Mouse (Mus musculus) frontal cortex, adult 2 months (tissue): ENCODE results near the gene Epp13. TPM values are rescaled to one million over a fixed set of nuclear protein-coding genes. Genes with fewer than 3 reads are reported as not detected.
"Not testable (repeated sequence)": the region's sequence is repeated elsewhere in the genome, so short reads cannot be mapped to it uniquely, and the experiment has no call there.

ENCODE experiments used
- DNase-seq, 2 experiments: peaks; one replicate each; pipeline ENCODE4 v3.0.0; 2022; ENCODE audit warnings: low spot score in 1 of 2; ENCODE audit errors: extremely low spot score in 1 of 2
- polyA plus RNA-seq: library from polyadenylated mRNA; depleted of rRNA; stranded (reverse); fragments of >200 nt; gene quantifications from 2 replicates; pipeline ENCODE4 v1.2.3, GENCODE M21; 2012; rRNA removed

The Epp13 gene
- polyA plus RNA-seq, result not detected in 2 replicates

DNA sequence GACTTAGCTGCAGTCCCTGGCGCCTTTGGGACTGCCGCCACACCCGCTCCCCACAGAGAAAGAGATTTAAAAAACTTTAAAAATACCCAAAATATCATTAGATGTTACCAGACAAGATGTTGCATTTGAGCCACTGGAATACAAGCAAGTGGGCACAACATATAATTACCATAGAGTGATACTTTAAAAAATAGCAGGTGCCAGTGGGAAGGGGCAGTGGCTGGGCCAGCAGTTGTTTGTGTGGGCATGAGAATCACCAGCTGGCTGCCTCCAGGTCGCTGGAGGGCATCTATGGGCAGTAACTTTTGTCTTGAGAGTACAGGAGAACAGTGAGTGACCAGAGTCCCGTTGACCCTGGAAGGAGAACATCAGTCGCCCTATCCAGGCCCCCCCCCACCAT, at the start of gene Epp13:
Epp13 (plus strand) TSS at position 301 of the 400 bp plus-strand sequence.
- DNase-seq, result no peak

DNA sequence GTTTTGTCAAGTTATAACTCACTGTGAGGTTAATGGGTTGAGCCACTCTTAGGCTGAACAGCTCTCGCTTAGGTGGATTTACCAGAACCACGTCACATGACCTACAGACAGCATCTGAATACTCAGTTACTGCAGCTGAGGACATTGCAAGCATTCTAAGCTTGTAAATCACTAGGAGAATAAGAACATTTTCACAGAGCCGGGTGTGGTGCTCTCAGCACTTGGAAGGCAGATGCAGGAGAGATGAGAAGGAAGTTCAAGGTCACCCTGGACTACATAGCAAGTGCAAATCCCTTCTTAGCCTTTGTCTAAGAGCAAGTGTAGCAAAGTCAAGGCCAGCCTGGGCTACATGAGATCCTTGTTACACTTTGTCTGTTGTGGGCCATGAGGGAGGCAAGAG, 48.3 kb upstream of the Epp13 start:
- DNase-seq, result no peak

DNA sequence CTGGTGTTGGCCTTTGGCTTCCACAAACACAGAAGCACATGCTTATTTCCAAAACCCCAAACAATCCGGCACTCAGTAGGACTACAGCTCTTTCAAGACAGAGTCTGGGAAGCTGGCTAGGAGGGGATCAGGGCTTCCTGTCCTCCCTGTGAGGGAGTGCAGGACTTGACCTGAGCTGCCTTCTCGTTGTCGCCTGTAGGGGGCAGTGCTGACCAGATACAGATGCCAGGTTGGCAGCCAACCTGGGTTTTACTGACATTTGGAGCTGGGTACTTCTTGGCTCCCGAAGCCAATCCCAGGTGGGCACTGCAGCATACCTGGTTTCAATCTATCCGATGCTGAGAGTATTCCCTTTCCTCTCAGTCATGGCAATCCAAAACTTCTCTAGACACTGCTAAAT, 39.4 kb upstream of the Epp13 start:
- DNase-seq, result no peak

DNA sequence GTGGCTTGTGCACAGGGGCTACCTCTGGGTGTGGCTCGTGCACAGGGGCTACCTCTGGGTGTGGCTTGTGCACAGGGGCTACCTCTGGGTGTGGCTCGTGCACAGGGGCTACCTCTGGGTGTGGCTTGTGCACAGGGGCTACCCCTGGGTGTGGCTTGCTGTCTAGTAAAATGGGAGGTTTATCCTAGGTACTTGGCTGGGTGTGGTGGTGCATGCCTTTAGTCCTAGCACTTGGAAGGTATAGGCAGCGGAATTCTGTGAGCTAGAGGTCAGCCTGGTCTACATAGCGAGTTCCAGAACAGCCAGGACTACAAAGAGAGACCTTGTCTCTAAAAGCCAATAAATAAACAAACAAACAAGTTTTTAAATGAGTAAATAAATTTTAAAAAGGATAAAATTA, 37.8 kb upstream of the Epp13 start:
- not testable (repeated sequence) for DNase-seq

DNA sequence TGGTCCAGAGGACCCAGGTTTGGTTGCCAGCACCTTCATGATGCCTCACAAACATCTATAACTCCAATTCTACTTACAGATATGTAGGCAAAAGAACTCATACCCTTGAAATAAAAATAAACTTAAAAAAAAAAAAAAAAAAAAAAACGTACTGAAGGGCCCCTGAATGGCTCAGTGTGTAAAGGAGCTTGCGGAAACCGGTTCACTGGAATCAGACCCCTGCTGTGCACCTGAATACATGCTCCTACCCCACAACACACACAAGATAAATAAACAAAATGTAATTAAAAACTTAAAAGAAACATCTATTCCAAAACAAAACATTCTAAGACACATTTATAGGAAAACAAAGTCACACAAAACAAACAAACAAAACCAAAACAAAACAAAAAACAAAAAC, 32.4 kb upstream of the Epp13 start:
- no peak for DNase-seq

DNA sequence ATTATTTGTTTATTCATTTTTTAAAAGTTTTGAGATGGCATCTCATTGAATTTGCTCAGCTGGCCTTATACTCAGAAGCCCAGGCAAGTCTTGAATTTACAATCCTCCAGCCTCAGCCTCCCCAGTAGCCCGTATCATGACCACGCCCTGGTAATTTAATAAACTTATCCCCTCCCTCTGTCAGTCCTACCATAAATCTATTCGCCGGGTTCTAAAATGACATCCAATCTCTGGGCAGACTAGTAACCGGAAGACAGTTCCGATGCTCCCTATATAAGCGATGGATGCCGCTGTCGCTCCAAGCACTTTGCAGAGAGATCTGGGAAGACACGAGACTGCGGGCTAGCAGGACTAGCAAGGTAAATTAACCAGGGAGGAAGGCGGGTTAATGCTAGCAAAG, 30.5 kb upstream of the Epp13 start, which contains the start of gene Zscan5b:
Zscan5b (plus strand) TSS at position 301 of the 400 bp plus-strand sequence.
- DNase-seq, result no peak

DNA sequence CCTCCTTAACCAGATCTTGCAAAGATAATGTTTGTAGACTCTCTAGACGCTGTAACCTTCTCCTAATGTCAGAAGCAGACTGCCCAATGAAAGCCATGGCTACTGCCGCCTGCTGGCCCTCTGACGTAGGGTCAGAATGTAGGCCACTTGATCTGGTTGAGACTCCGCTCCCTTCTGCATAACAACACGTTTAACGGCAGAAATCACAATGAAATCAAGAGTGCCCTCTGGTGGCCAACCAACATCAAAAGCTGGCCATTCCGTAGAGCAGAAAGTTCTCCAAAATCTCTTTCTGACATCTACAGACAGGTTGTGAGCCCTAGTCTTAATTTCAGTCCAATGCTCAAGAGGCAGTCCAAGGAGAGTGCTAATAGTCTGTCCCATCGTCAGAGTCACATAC, 24.0 kb upstream of the Epp13 start:
- peak in 1 of 2 experiments; percentile 22 for DNase-seq

DNA sequence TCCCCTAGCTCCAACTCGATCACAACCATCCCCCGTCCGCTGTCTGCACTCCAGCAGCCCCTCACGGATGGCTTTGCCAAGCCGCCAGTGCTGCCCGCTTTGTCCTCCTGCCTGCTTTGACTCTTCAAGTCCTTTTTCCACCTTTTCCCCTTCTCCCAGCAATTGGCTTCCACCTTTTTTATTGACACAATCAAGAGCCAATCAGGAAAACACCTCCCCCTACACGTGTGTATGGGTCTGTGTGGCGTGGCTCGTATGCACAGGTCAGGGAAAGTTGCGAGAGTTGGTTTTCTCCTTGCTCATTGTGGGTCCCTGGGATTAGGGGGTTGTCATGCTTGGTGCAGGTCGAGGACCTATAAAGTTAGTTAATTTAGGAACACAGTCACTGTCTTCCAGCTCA, 12.7 kb upstream of the Epp13 start:
- no peak for DNase-seq

DNA sequence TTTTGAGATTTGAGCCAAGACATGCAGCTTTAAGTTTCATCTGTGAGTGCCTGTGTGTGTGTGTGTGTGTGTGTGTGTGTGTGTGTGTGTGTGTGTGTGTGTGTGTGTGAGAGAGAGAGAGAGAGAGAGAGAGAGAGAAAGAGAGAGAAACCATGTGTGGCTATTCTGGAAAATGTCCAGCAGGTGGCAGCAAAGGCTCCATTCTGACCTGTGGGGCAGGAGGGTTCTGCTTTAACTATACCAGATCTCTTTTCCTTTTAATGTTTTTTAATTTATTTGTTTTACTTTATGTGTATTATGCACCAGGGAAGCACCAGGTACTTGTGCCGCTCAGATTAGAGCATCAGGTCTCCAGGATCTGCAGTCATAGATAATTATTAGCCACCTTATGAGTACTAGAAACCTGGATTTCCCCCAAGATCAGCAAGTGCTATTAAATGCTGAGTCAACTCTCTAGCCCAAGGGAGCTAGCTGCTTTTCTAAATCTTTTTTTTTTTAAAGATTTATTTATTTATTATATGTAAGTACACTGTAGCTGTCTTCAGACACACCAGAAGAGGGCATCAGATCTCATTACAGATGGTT, 11.6 kb upstream of the Epp13 start:
- DNase-seq, result peak in 1 of 2 experiments; percentile 57

GRCm38 (mm10) chr7:6244361-6245292, 7.9 kb upstream of the Epp13 start:
- DNase-seq, result no peak

DNA sequence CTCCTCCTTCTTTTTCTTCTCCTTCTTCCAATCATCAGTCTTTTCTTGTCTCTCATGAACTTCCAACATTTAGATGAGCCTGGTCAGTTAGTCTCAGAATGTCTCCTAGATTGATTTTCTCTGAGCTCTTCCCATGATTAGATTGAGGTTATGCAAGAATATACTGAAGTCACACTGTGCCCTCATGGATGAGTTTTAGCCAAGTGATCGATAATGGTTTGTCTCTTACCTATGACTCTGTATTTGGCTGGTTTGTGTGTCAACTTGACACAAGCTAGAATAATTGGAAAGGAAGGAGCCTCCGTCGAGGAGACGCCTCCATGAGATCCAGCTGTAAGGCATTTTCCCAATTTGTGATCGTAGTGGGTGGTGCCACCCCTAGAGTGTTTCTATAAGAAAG, 1.9 kb downstream of the Epp13 start:
- DNase-seq, result no peak

DNA sequence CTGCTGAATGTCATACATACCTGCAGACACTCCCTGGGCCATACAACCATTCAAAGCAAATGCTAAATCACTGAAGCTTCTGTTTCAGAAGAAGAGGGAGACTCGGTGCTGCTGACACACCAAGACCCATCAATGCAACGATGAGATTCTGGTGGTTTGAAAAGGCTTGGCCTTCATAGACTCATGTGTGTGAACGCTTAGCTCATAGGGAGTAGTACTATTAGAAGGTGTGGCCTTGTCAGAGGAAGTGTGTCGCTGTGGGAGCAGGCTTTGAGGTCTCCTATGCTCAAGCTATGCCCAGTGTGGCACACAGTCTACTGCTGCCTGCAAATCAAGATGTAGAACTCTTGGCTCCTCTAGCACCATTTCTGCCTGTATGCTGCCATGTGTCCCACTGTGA, 4.9 kb downstream of the Epp13 start:
- DNase-seq, result no peak

- DNase-seq, result no peak
Observed at GRCm38 (mm10) chr7:6258232-6259220, 6.0 kb downstream of the Epp13 start.

GRCm38 (mm10) chr7:6260004-6260403, 7.5 kb downstream of the Epp13 start:
- DNase-seq, result not testable (repeated sequence)

DNA sequence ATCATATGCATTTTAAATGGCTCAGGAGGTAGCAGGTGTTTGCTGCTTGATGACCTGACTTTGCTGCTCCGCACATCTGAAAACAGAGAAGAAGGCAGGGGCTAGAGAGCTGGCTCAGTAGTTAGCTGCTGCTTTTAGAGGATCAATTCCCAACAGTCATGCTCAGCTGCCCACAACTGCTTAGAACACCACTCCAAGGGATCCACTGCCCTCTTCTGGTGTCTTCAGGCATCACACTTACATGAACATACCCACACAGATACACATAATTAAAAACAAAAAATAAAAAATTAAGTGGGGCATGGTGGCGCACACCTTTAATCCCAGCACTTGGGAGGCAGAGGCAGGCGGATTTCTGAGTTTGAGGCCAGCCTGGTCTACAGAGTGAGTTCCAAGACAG, 9.6 kb downstream of the Epp13 start:
- no peak for DNase-seq

DNA sequence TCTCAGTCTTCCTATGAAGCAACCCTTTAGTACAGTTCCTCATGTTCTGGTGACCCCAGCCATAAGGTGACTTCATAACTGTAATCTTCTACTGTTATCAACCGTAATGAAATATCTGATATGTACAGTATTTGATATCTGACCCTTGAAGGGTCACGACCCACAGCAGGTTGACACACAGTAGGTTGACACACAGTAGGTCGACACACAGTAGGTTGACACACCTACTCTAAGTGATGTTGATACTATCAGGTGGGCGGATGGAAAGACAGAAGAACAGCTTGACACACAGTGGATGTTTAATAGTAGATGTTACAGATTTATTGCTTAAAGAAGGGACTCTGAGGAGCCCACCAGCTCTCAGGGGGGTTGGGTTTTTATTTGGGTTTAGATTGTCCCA, 10.5 kb downstream of the Epp13 start:
- no peak for DNase-seq

DNA sequence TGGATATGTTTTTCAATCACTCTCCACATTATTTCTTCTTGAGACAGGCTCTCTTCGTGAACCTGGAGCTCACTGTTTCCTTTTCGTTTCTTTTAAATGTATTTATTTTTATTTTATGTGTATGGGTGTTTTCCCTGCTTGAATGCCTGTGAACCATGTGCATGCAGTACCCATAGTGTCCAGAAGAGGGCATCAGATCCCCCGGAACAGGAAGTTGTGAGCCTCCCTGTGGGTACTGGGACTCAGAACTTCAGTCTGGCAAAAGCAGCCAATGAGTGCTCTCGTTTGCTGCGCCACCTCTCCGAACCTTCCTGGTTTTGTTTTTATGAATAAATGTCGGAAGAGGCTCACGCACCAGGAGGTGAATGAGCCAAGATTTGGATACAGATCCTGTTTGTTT, 13.2 kb downstream of the Epp13 start:
- no peak for DNase-seq

DNA sequence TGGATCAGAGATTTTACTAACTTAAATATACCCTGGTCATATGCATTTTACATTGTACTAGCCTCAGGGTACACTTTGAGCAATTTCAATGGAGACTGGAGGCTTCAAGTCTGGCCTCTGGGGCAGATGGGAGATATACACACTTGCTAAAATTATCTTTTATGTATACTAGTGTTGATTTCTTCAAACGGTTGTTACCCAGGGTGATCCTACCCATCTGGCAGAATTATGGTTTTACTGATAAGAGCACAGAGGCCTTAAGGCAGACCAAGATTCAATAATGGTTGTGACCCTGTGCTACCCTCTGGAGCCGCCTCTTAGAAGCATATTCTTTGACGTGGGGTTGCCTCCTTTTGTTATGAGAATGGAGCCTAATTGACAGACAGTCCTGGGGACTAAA, 25.4 kb downstream of the Epp13 start:
- no peak for DNase-seq

GRCm38 (mm10) chr7:6282749-6283148, 30.2 kb downstream of the Epp13 start:
- peak; percentile 74 to 91 for DNase-seq

DNA sequence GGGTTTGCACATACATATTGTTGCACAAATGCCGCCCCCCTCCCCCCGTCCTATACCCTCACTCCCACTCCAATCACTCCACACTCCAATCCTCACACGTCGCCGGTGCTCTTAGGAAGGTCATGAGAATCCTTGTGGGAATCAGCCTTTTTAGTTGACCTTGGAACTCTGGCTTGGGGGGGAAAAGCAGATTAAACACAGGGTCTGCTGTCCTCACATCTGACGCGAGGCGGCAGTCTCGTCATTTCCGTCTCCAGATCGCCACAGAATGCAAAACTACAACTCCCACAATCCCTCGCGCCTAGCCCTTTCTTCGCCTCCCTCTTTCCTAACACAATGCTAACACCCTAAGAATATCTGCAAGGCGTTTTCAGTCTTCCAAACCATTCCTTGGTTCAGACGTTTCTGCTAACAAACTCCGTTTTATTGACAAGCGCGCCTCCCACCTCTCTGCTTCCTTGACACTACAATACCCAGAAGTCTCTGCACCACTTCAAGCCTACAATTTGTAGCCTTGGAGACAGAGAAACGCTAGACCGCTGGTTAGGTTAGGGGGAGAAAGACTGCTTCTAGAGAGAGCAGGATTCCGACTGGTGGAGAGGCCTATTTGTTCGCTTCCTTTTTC, 31.1 kb downstream of the Epp13 start:
- peak; percentile 74 to 89 for DNase-seq
